Comparison of ENCODE assay signal across 25 mouse cellular contexts in the genomic region with DNA sequence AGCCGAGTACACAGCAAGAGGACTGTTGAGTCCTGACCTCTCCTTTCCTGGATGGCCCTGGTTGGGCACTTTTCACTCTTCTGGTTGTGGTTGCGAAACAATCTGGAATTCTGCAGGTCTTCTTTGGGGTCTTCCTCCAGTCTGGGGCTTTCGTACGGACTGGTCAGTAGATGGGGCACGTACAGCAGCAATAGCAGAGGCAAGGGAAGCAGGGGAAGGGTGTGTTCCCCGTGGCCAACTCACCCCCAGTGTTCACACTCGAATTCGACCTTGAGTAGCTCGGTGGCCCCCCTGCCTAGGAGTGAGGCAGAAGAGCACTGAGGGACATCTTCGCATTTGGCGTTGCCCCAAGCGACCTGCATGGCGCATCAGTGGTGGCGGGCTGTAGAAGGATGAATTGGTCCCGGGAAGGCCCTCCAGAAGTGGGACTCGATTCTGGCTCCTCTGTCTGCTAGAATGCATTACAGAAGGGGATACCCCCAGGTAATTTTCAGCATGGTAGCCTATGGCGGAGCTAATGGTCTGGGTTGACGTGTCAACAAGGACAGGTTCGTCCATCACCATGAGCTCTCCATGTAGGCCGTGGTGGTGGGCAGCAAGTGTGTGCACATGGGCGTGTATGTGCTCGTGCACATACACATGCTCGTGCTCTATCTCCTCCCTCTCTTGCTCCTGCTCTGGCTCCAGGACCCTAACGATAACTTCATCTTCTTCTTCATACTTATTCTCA. TPM values are rescaled to one million over a fixed set of nuclear protein-coding genes. Genes with fewer than 3 reads are reported as not detected.
DNase-seq lines count a peak whose midpoint lies in the region; ATAC-seq and TF ChIP-seq lines count a peak whose summit lies in the region.
"Had no signal": no experiment of that assay in that cellular context is flagged by ENCODE, and none has a peak within 500 bp of the region (broad histone marks: within the 10 kb centered on the region; RNA-seq: fewer than 3 reads in every experiment).

No protein-coding gene starts in this region.

- H3K4me3 ChIP-seq in forebrain, embryonic 13.5 days: peak overlapping the region; percentile 56; the same call in 1 of the 2 replicates
- H3K4me3 ChIP-seq in forebrain, embryonic 10.5 days: no peak overlapping the region
- no peak overlapping the region for H3K4me3 ChIP-seq in hindbrain, embryonic 13.5 days
- no peak overlapping the region for H3K4me3 ChIP-seq in hindbrain, embryonic 10.5 days
- H3K4me3 ChIP-seq in midbrain, embryonic 12.5 days: no peak overlapping the region
- H3K4me3 ChIP-seq in midbrain, postnatal 0 days (ENCODE audit: low read depth, low read length): no peak overlapping the region
- H3K4me3 ChIP-seq in midbrain, embryonic 16.5 days (ENCODE audit: low read depth, low read length): no peak overlapping the region

- no peaks in the 10 kb centered on the region for H3K36me3 ChIP-seq in forebrain, embryonic 13.5 days (ENCODE audit: poor library complexity, severe bottlenecking)
- H3K36me3 ChIP-seq in forebrain, embryonic 10.5 days (replicated peaks): peaks cover 20% of the 10 kb centered on the region
- no peaks in the 10 kb centered on the region for H3K36me3 ChIP-seq in hindbrain, embryonic 13.5 days
- H3K36me3 ChIP-seq in hindbrain, embryonic 10.5 days: peaks cover 12% of the 10 kb centered on the region; the same call in 1 of the 2 replicates
- H3K36me3 ChIP-seq in midbrain, embryonic 12.5 days: no peaks in the 10 kb centered on the region
- H3K36me3 ChIP-seq in midbrain, postnatal 0 days (ENCODE audit: insufficient read depth, low read length): no peaks in the 10 kb centered on the region
- H3K36me3 ChIP-seq in midbrain, embryonic 16.5 days (ENCODE audit: control insufficient read depth, insufficient read depth, low read length): no peaks in the 10 kb centered on the region
- H3K36me3 ChIP-seq: G1E; kidney, embryonic 15.5 days; limb, embryonic 13.5 days; lung, embryonic 15.5 days had no signal

- 92% methylated on average over 24 of the region's 24 CpGs for WGBS in forebrain, embryonic 13.5 days
- WGBS in forebrain, embryonic 10.5 days: 93% methylated on average over 24 of the region's 24 CpGs
- WGBS in hindbrain, embryonic 13.5 days: 92% methylated on average over 24 of the region's 24 CpGs
- 93% methylated on average over 24 of the region's 24 CpGs for whole genome bisulfite sequencing in hindbrain, embryonic 10.5 days
- 92% methylated on average over 24 of the region's 24 CpGs for WGBS in midbrain, embryonic 12.5 days
- WGBS in midbrain, postnatal 0 days: 91% methylated on average over 24 of the region's 24 CpGs
- WGBS in midbrain, embryonic 16.5 days: 94% methylated on average over 24 of the region's 24 CpGs

- no peak for TF ChIP-seq CTCF in midbrain, postnatal 0 days (IDR thresholded peaks at IDR 0.05)

- H3K4me2 ChIP-seq in forebrain, embryonic 13.5 days: peak overlapping the region; percentile 64
- H3K4me2 ChIP-seq in hindbrain, embryonic 13.5 days: peak overlapping the region; percentile 65; the same call in 1 of the 2 replicates
- H3K4me2 ChIP-seq in midbrain, embryonic 12.5 days (replicated peaks): peak overlapping the region; percentile 3; the same call in 1 of the 2 replicates
- H3K4me2 ChIP-seq in midbrain, postnatal 0 days (ENCODE audit: low read depth, low read length, poor library complexity, severe bottlenecking): no peak overlapping the region
- peak overlapping the region; percentile 63; the same call in 1 of the 2 replicates for H3K4me2 ChIP-seq in midbrain, embryonic 16.5 days (ENCODE audit: low read length)

- H3K27ac ChIP-seq in forebrain, embryonic 13.5 days: no peak overlapping the region
- H3K27ac ChIP-seq in forebrain, embryonic 10.5 days: no peak overlapping the region
- H3K27ac ChIP-seq in hindbrain, embryonic 13.5 days: no peak overlapping the region
- no peak overlapping the region for H3K27ac ChIP-seq in hindbrain, embryonic 10.5 days
- H3K27ac ChIP-seq in midbrain, embryonic 12.5 days (replicated peaks): no peak overlapping the region
- no peak overlapping the region for H3K27ac ChIP-seq in midbrain, postnatal 0 days (ENCODE audit: low read depth, low read length)
- no peak overlapping the region for H3K27ac ChIP-seq in midbrain, embryonic 16.5 days (ENCODE audit: low read length)
- H3K27ac ChIP-seq: heart, embryonic 13.5 days; kidney, embryonic 15.5 days; limb, embryonic 13.5 days; lung, embryonic 15.5 days had no signal

- H3K27me3 ChIP-seq in forebrain, embryonic 13.5 days: 0 out of 2 replicates have a peak, but pooled peaks cover 3% of the 10 kb centered on the region
- peaks cover 100% of the 10 kb centered on the region for H3K27me3 ChIP-seq in forebrain, embryonic 10.5 days (ENCODE audit: poor library complexity, severe bottlenecking)
- 0 out of 2 replicates have a peak, but pooled peaks cover 14% of the 10 kb centered on the region for H3K27me3 ChIP-seq in hindbrain, embryonic 13.5 days
- H3K27me3 ChIP-seq in hindbrain, embryonic 10.5 days (ENCODE audit: insufficient read depth, poor library complexity, severe bottlenecking): peaks cover 76% of the 10 kb centered on the region
- peaks cover 39% of the 10 kb centered on the region for H3K27me3 ChIP-seq in midbrain, embryonic 12.5 days
- H3K27me3 ChIP-seq in midbrain, postnatal 0 days (ENCODE audit: insufficient read depth, low read length): no peaks in the 10 kb centered on the region
- no peaks in the 10 kb centered on the region; the same call in 1 of the 2 replicates for H3K27me3 ChIP-seq in midbrain, embryonic 16.5 days (ENCODE audit: control insufficient read depth, insufficient read depth, low read depth, low read length)
- H3K27me3 ChIP-seq: lung, embryonic 15.5 days had no signal

- DNase-seq in forebrain, embryonic 10.5 days (ENCODE audit: extremely low spot score, low spot score): no peak
- no peak for DNase-seq in hindbrain, embryonic 10.5 days (ENCODE audit: low spot score)
- DNase-seq in midbrain, postnatal 0 days (ENCODE audit: low spot score): no peak
- DNase-seq in frontal cortex, postnatal 10 days (ENCODE audit: low spot score in 2 of 2): no peak
- DNase-seq: adrenal gland, postnatal 10 days; cerebellum, adult 8-10 months; cerebellum, postnatal 36 days; gastrocnemius, postnatal 25 days; heart, adult 18-20 months; heart, postnatal 10 days; kidney, adult 18-20 months; kidney, postnatal 25 days; right cerebral cortex, adult 18-20 months; spleen, adult 18-20 months; thymus, postnatal 14 days had no signal

- no peak for ATAC-seq in forebrain, embryonic 13.5 days
- no peak for ATAC-seq in hindbrain, embryonic 13.5 days (ENCODE audit: low FRiP score)
- no peak for ATAC-seq in midbrain, embryonic 12.5 days (ENCODE audit: low FRiP score, low read depth)
- no peak for ATAC-seq in midbrain, postnatal 0 days (ENCODE audit: low FRiP score)
- no peak for ATAC-seq in midbrain, embryonic 16.5 days
- ATAC-seq: Patski had no signal

- H3K4me1 ChIP-seq in forebrain, embryonic 13.5 days: peaks cover 57% of the 10 kb centered on the region
- peaks cover 51% of the 10 kb centered on the region for H3K4me1 ChIP-seq in forebrain, embryonic 10.5 days
- H3K4me1 ChIP-seq in hindbrain, embryonic 13.5 days (replicated peaks): peaks cover 48% of the 10 kb centered on the region
- peaks cover 54% of the 10 kb centered on the region for H3K4me1 ChIP-seq in hindbrain, embryonic 10.5 days (replicated peaks)
- H3K4me1 ChIP-seq in midbrain, embryonic 12.5 days: peaks cover 38% of the 10 kb centered on the region
- no peaks in the 10 kb centered on the region for H3K4me1 ChIP-seq in midbrain, postnatal 0 days (ENCODE audit: insufficient read depth, low read length)
- peaks cover 18% of the 10 kb centered on the region; the same call in 1 of the 2 replicates for H3K4me1 ChIP-seq in midbrain, embryonic 16.5 days (ENCODE audit: control insufficient read depth, insufficient read depth, low read length)

- no peak overlapping the region for H3K9ac ChIP-seq in forebrain, embryonic 13.5 days
- no peak overlapping the region for H3K9ac ChIP-seq in hindbrain, embryonic 13.5 days
- H3K9ac ChIP-seq in midbrain, embryonic 12.5 days (replicated peaks): no peak overlapping the region
- H3K9ac ChIP-seq in midbrain, postnatal 0 days (replicated peaks; ENCODE audit: low read length, poor library complexity, severe bottlenecking): no peak overlapping the region
- H3K9ac ChIP-seq in midbrain, embryonic 16.5 days (ENCODE audit: low read depth, low read length): no peak overlapping the region
- H3K9ac ChIP-seq: kidney, embryonic 15.5 days; lung, embryonic 15.5 days had no signal

- no peaks in the 10 kb centered on the region for H3K9me3 ChIP-seq in forebrain, embryonic 13.5 days (replicated peaks)
- H3K9me3 ChIP-seq in forebrain, embryonic 10.5 days: no peaks in the 10 kb centered on the region
- no peaks in the 10 kb centered on the region for H3K9me3 ChIP-seq in hindbrain, embryonic 13.5 days
- no peaks in the 10 kb centered on the region for H3K9me3 ChIP-seq in hindbrain, embryonic 10.5 days
- H3K9me3 ChIP-seq in midbrain, embryonic 12.5 days: no peaks in the 10 kb centered on the region
- H3K9me3 ChIP-seq in midbrain, postnatal 0 days (ENCODE audit: low read length): no peaks in the 10 kb centered on the region
- no peaks in the 10 kb centered on the region for H3K9me3 ChIP-seq in midbrain, embryonic 16.5 days (replicated peaks; ENCODE audit: control insufficient read depth, low read length, poor library complexity, severe bottlenecking)
- H3K9me3 ChIP-seq: G1E; heart, embryonic 13.5 days; kidney, embryonic 15.5 days; limb, embryonic 13.5 days; lung, embryonic 15.5 days had no signal

RNA-seq across cellular contexts. Expression of a gene that starts 2.1 kb away (rescaled TPM):
- 9.4 and 10.3 TPM in 2 replicates for polyA plus RNA-seq in forebrain, embryonic 13.5 days (2015; fragmentation: Nextera tagmentation; extraction: Ambion mirVana)
- polyA plus RNA-seq in forebrain, embryonic 10.5 days (2016; fragmentation: Nextera tagmentation; extraction: Ambion mirVana): 3.5 and 4.4 TPM in 2 replicates
- polyA plus RNA-seq in hindbrain, embryonic 13.5 days (2015; fragmentation: Nextera tagmentation; extraction: Ambion mirVana): 4.7 and 7.1 TPM in 2 replicates
- polyA plus RNA-seq in hindbrain, embryonic 10.5 days (2016; fragmentation: Nextera tagmentation; extraction: Ambion mirVana): 2.8 and 3.6 TPM in 2 replicates
- polyA plus RNA-seq in midbrain, embryonic 12.5 days (2016; fragmentation: Nextera tagmentation; extraction: Ambion mirVana): 6.2 and 6.5 TPM in 2 replicates
- 45.8 and 50.0 TPM in 2 replicates for total RNA-seq in midbrain, postnatal 0 days (2014; rRNA removed)
- polyA plus RNA-seq in midbrain, postnatal 0 days (2015; fragmentation: Nextera tagmentation; extraction: Ambion mirVana): 6.2 and 7.5 TPM in 2 replicates
- polyA plus RNA-seq in midbrain, embryonic 16.5 days (2015; fragmentation: Nextera tagmentation; extraction: Ambion mirVana): 9.7 and 13.5 TPM in 2 replicates
- polyA plus RNA-seq: G1E had no signal

RNA-seq across cellular contexts. Expression of a gene that starts 50.3 kb away (rescaled TPM):
- polyA plus RNA-seq in forebrain, embryonic 13.5 days (2015; fragmentation: Nextera tagmentation; extraction: Ambion mirVana): 70.5 and 86.0 TPM in 2 replicates
- 78.2 and 79.9 TPM in 2 replicates for polyA plus RNA-seq in forebrain, embryonic 10.5 days (2016; fragmentation: Nextera tagmentation; extraction: Ambion mirVana)
- 82.0 and 83.3 TPM in 2 replicates for polyA plus RNA-seq in hindbrain, embryonic 13.5 days (2015; fragmentation: Nextera tagmentation; extraction: Ambion mirVana)
- 85.5 and 89.4 TPM in 2 replicates for polyA plus RNA-seq in hindbrain, embryonic 10.5 days (2016; fragmentation: Nextera tagmentation; extraction: Ambion mirVana)
- polyA plus RNA-seq in midbrain, embryonic 12.5 days (2016; fragmentation: Nextera tagmentation; extraction: Ambion mirVana): 75.5 and 79.3 TPM in 2 replicates
- 7.7 and 17.8 TPM in 2 replicates for total RNA-seq in midbrain, postnatal 0 days (2014; rRNA removed)
- 41.1 and 54.6 TPM in 2 replicates for polyA plus RNA-seq in midbrain, postnatal 0 days (2015; fragmentation: Nextera tagmentation; extraction: Ambion mirVana)
- 44.8 and 55.2 TPM in 2 replicates for polyA plus RNA-seq in midbrain, embryonic 16.5 days (2015; fragmentation: Nextera tagmentation; extraction: Ambion mirVana)
